Mouse (Mus musculus) liver, embryonic 12.5 days (tissue): ENCODE measurements around the gene Sult1a1. TPM values are rescaled to one million over a fixed set of nuclear protein-coding genes. Genes with fewer than 3 reads are reported as not detected.

Experiments used
- ATAC-seq: fragments of 200-750 bp; cut with Nextera tagmentation; 2 replicates; pipeline ENCODE4 v1.8.0; 2017; ENCODE audit warnings: moderate number of reproducible peaks, mild to moderate bottlenecking, moderate library complexity
- H3K27ac ChIP-seq: fragments of 300-500 bp; sonication (generic); 2 replicates; pipeline ENCODE4 v1.5.1; 2016; ENCODE audit warnings: mild to moderate bottlenecking
- H3K27me3 ChIP-seq: fragments of 300-500 bp; sonication (generic); replicated peaks from 2 replicates; pipeline ENCODE4 v1.6.1; 2016; ENCODE audit warnings: mild to moderate bottlenecking, moderate library complexity
- H3K36me3 ChIP-seq: fragments of 300-500 bp; sonication (generic); 2 replicates; pipeline ENCODE4 v1.6.1; 2016; ENCODE audit warnings: mild to moderate bottlenecking, moderate library complexity
- H3K4me1 ChIP-seq: fragments of 300-500 bp; sonication (generic); 2 replicates; pipeline ENCODE4 v1.6.1; 2016
- H3K4me2 ChIP-seq: fragments of 300-500 bp; sonication (generic); 2 replicates; pipeline ENCODE4 v1.6.1; 2016; ENCODE audit warnings: mild to moderate bottlenecking, moderate library complexity
- H3K4me3 ChIP-seq: fragments of 300-500 bp; sonication (generic); 2 replicates; pipeline ENCODE4 v1.5.1; 2016; ENCODE audit warnings: mild to moderate bottlenecking, moderate library complexity
- H3K9ac ChIP-seq: fragments of 300-500 bp; sonication (generic); 2 replicates; pipeline ENCODE4 v1.6.1; 2016; ENCODE audit warnings: mild to moderate bottlenecking, moderate library complexity
- H3K9me3 ChIP-seq: fragments of 300-500 bp; sonication (generic); replicated peaks from 2 replicates; pipeline ENCODE4 v1.6.1; 2016; ENCODE audit warnings: mild to moderate bottlenecking, moderate library complexity
- whole genome bisulfite sequencing: fragments of 180-500 bp; shearing (Covaris S2); methylation state at CpG from one replicate; pipeline ENCODE4 v1.1.7; 2016; ENCODE audit not compliant: insufficient replicate concordance; 5-methylcytosine and 5-hydroxymethylcytosine counted together
- polyA plus RNA-seq: library from polyadenylated mRNA; unstranded; fragments of >200 nt; fragmentation: Nextera tagmentation; extraction: Ambion mirVana; gene quantifications from 2 replicates; pipeline ENCODE4 v1.2.1, GENCODE M21; 2016

Gene Sult1a1
- 0.24 and 0.50 TPM in 2 replicates for polyA plus RNA-seq

GRCm38 (mm10) chr7:126676207-126676606 is at the start of gene Sult1a1:
Gene Sult1a1, minus strand, starts transcription at chr7:126676432.
- WGBS, result 70% methylated on average over 1 of the region's 1 CpGs

GRCm38 (mm10) chr7:126725667-126726066 is 49.4 kb upstream of the Sult1a1 start:
- Histone ChIP-seq H3K4me3 (no peak overlapping the region), H3K36me3 (no peaks in the 10 kb centered on the region), H3K4me2 (no peak overlapping the region), H3K4me1 (no peaks in the 10 kb centered on the region), H3K27me3 (no peaks in the 10 kb centered on the region), H3K27ac (no peak overlapping the region), H3K9me3 (peaks cover 7% of the 10 kb centered on the region; the same call in 1 of the 2 replicates), H3K9ac (no peak overlapping the region)
- WGBS, result 46% methylated on average over 5 of the region's 5 CpGs
- no peak for ATAC-seq

More at GRCm38 (mm10) chr7:126676207-126676606, at the start of gene Sult1a1:
- Histone ChIP-seq H3K4me3 (no peak within 1 kb of the TSS), H3K27ac (no peak within 1 kb of the TSS), H3K9ac (no peak within 1 kb of the TSS), H3K4me1 (peaks cover 3% of the 10 kb centered on the region; the same call in 1 of the 2 replicates), H3K9me3 (no peaks in the 10 kb centered on the region), H3K4me2 (no peak within 1 kb of the TSS), H3K36me3 (peaks cover 65% of the 10 kb centered on the region), H3K27me3 (no peaks in the 10 kb centered on the region)
- ATAC-seq, result no peak

GRCm38 (mm10) chr7:126725077-126725476 is 48.8 kb upstream of the Sult1a1 start:
- H3K4me2 ChIP-seq, result no peak overlapping the region
- H3K9ac ChIP-seq, result no peak overlapping the region
- H3K9me3 ChIP-seq, result peaks cover 7% of the 10 kb centered on the region; the same call in 1 of the 2 replicates
- H3K27me3 ChIP-seq, result no peaks in the 10 kb centered on the region
- H3K36me3 ChIP-seq, result no peaks in the 10 kb centered on the region
- no peak for ATAC-seq
- no peaks in the 10 kb centered on the region for H3K4me1 ChIP-seq
- 41% methylated on average over 3 of the region's 3 CpGs for WGBS
- no peak overlapping the region for H3K4me3 ChIP-seq
- H3K27ac ChIP-seq, result no peak overlapping the region

GRCm38 (mm10) chr7:126721635-126722034 is 45.4 kb upstream of the Sult1a1 start:
- H3K4me1 ChIP-seq, result no peaks in the 10 kb centered on the region
- WGBS, result 77% methylated on average over 13 of the region's 13 CpGs

GRCm38 (mm10) chr7:126718787-126719337 is 42.6 kb upstream of the Sult1a1 start:
- H3K9ac ChIP-seq, result no peak overlapping the region
- ATAC-seq, result no peak
- no peaks in the 10 kb centered on the region for H3K36me3 ChIP-seq
- peaks cover 7% of the 10 kb centered on the region; the same call in 1 of the 2 replicates for H3K9me3 ChIP-seq
- H3K4me1 ChIP-seq, result no peaks in the 10 kb centered on the region
- H3K27ac ChIP-seq, result no peak overlapping the region
- no peak overlapping the region for H3K4me2 ChIP-seq
- no peaks in the 10 kb centered on the region for H3K27me3 ChIP-seq
- 86% methylated on average over 5 of the region's 5 CpGs for WGBS
- H3K4me3 ChIP-seq, result no peak overlapping the region

More at GRCm38 (mm10) chr7:126721635-126722034, 45.4 kb upstream of the Sult1a1 start:
- H3K4me3 ChIP-seq, result no peak overlapping the region
- H3K9ac ChIP-seq, result no peak overlapping the region
- no peak overlapping the region for H3K4me2 ChIP-seq
- H3K27ac ChIP-seq, result no peak overlapping the region
- peaks cover 7% of the 10 kb centered on the region; the same call in 1 of the 2 replicates for H3K9me3 ChIP-seq
- H3K27me3 ChIP-seq, result no peaks in the 10 kb centered on the region
- H3K36me3 ChIP-seq, result no peaks in the 10 kb centered on the region
- ATAC-seq, result no peak

GRCm38 (mm10) chr7:126717566-126717965 is 41.3 kb upstream of the Sult1a1 start:
- no peaks in the 10 kb centered on the region for H3K27me3 ChIP-seq
- no peak overlapping the region for H3K27ac ChIP-seq
- no peaks in the 10 kb centered on the region for H3K36me3 ChIP-seq
- ATAC-seq, result no peak
- H3K4me1 ChIP-seq, result no peaks in the 10 kb centered on the region
- peaks cover 7% of the 10 kb centered on the region; the same call in 1 of the 2 replicates for H3K9me3 ChIP-seq
- no peak overlapping the region for H3K4me2 ChIP-seq
- H3K4me3 ChIP-seq, result no peak overlapping the region
- WGBS, result 66% methylated on average over 3 of the region's 3 CpGs
- H3K9ac ChIP-seq, result no peak overlapping the region

- Histone ChIP-seq H3K27ac (no peak overlapping the region), H3K9me3 (no peaks in the 10 kb centered on the region), H3K27me3 (no peaks in the 10 kb centered on the region), H3K36me3 (no peaks in the 10 kb centered on the region), H3K4me1 (no peaks in the 10 kb centered on the region), H3K4me3 (no peak overlapping the region), H3K4me2 (no peak overlapping the region), H3K9ac (no peak overlapping the region)
- ATAC-seq, result no peak
- WGBS, result 70% methylated on average over 4 of the region's 4 CpGs
These were observed 39.4 kb upstream of the Sult1a1 start for GRCm38 (mm10) chr7:126715679-126716078.

- no peaks in the 10 kb centered on the region for H3K9me3 ChIP-seq
- H3K27ac ChIP-seq, result no peak overlapping the region
- peaks cover 9% of the 10 kb centered on the region for H3K4me1 ChIP-seq
- no peak overlapping the region for H3K4me2 ChIP-seq
- no peak overlapping the region for H3K4me3 ChIP-seq
- WGBS, result 68% methylated on average over 3 of the region's 3 CpGs
- no peak overlapping the region for H3K9ac ChIP-seq
- ATAC-seq, result no peak
- H3K27me3 ChIP-seq, result no peaks in the 10 kb centered on the region
- H3K36me3 ChIP-seq, result no peaks in the 10 kb centered on the region
These were observed 35.7 kb upstream of the Sult1a1 start for GRCm38 (mm10) chr7:126711910-126712309.

- H3K4me2 ChIP-seq, result no peak overlapping the region
- peaks cover 10% of the 10 kb centered on the region for H3K27me3 ChIP-seq
- H3K36me3 ChIP-seq, result no peaks in the 10 kb centered on the region
- H3K4me3 ChIP-seq, result no peak overlapping the region
- H3K9ac ChIP-seq, result no peak overlapping the region
- peaks cover 12% of the 10 kb centered on the region for H3K4me1 ChIP-seq
- H3K9me3 ChIP-seq, result no peaks in the 10 kb centered on the region
- WGBS, result 34% methylated on average over 4 of the region's 4 CpGs
- no peak for ATAC-seq
- no peak overlapping the region for H3K27ac ChIP-seq
These were observed 34.0 kb upstream of the Sult1a1 start for GRCm38 (mm10) chr7:126710266-126710665.

- ATAC-seq, result no peak
- no peaks in the 10 kb centered on the region for H3K9me3 ChIP-seq
- H3K4me1 ChIP-seq, result peaks cover 30% of the 10 kb centered on the region
- H3K9ac ChIP-seq, result no peak overlapping the region
- H3K36me3 ChIP-seq, result no peaks in the 10 kb centered on the region
- no peak overlapping the region for H3K4me3 ChIP-seq
- peaks cover 29% of the 10 kb centered on the region for H3K27me3 ChIP-seq
- 70% methylated on average over 10 of the region's 10 CpGs for WGBS
- no peak overlapping the region for H3K4me2 ChIP-seq
- H3K27ac ChIP-seq, result no peak overlapping the region
These were observed 32.1 kb upstream of the Sult1a1 start for GRCm38 (mm10) chr7:126708175-126708952.

GRCm38 (mm10) chr7:126707442-126708174 is 31.4 kb upstream of the Sult1a1 start, which contains the start of gene Coro1a:
Gene Coro1a, minus strand, starts transcription at chr7:126707787.
- H3K4me1 ChIP-seq, result peaks cover 37% of the 10 kb centered on the region
- H3K27ac ChIP-seq, result no peak within 1 kb of the TSS
- no peak within 1 kb of the TSS for H3K4me3 ChIP-seq
- no peaks in the 10 kb centered on the region for H3K9me3 ChIP-seq
- H3K9ac ChIP-seq, result no peak within 1 kb of the TSS
- H3K36me3 ChIP-seq, result no peaks in the 10 kb centered on the region
- ATAC-seq, result peak; percentile 38; the same call in 1 of the 2 replicates
- H3K4me2 ChIP-seq, result peak within 1 kb of the TSS; percentile 30
- peaks cover 37% of the 10 kb centered on the region for H3K27me3 ChIP-seq
- WGBS, result 56% methylated on average over 19 of the region's 19 CpGs
